Mouse (Mus musculus): ENCODE results near the gene Srrm3.

Gene Srrm3

GRCm38 (mm10) chr5:135822316-135822944, 15.7 kb downstream of the Srrm3 start:
- DNase-seq (ENCODE audit: low spot score): no peak

- no peak for DNase-seq (ENCODE audit: low spot score)
Observed at GRCm38 (mm10) chr5:135824517-135824916, 17.8 kb downstream of the Srrm3 start.

DNA sequence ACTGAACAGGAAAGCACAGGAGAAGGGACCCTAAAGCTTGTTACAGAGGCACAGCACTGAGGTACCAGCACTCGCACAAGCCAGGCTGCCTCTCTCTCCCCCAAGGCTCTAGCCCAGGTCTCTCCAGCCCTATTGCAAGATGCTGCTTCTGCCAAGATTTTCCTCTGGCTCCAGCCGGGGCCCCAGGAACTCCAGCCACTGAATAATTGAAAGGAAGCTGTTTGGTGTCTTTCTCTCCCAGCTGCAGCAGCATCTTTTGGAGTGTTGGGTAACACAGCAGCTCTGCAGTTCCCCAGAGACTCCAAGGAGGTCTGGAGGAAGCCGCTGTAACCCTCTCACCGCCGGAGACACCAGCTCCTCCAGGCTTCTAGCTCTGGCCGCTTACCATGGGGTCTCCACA, 19.5 kb downstream of the Srrm3 start:
- DNase-seq (ENCODE audit: low spot score): no peak

DNA sequence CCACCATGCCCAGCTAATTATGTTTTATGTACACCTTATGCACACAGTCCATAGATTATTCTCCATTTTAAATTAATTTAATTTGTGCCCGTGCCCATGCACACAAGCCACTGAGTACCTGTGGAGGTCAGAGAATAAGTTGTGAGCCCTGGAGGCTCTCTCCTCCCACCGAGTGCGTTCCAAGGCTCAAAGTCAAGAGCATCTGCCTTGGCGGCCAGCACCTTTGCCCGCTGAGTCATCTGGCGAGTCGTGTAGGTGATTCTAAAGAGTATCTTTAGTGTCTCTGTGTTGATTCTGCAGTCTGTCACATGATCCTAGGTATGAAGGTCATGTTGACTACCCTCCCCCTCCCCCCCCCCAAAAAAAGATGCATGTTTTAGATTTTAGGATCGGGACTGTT, 22.7 kb downstream of the Srrm3 start:
- no peak for DNase-seq (ENCODE audit: low spot score)

- DNase-seq (ENCODE audit: low spot score): no peak
Observed at GRCm38 (mm10) chr5:135832729-135833128, 26.0 kb downstream of the Srrm3 start.

DNA sequence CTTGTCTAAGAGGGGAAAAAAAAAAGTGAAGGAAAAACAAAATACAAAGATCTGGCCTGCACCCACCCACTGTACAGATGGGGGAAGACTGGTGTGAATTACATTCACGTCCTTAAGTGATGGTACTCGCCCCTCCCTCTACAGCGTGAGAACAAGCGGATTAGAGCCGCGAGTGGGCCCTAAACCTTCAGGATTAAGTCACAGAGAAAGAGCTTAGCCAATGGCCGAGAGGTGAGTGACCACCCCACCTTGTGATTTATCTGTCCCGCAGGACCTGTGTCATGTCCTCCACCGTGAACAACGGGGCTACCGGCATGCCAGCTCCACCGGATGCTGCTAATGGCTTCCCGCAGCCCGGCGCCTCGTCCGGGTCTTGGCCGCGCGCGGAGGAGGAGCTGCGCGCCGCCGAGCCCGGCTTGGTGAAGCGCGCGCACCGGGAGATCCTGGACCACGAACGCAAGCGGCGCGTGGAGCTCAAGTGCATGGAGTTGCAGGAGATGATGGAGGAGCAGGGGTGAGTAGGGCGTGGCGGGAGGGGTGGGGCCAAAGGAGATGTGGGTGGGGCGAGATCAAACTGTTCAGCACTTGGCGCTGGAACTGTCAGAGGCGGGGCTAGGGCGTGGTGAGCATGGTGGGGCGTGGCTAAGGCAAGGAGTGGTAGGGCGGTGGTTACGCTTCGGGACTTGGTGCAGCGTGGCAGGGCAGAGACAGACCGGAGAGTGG, 28.2 kb downstream of the Srrm3 start:
- DNase-seq (ENCODE audit: low spot score): peak; percentile 10

DNA sequence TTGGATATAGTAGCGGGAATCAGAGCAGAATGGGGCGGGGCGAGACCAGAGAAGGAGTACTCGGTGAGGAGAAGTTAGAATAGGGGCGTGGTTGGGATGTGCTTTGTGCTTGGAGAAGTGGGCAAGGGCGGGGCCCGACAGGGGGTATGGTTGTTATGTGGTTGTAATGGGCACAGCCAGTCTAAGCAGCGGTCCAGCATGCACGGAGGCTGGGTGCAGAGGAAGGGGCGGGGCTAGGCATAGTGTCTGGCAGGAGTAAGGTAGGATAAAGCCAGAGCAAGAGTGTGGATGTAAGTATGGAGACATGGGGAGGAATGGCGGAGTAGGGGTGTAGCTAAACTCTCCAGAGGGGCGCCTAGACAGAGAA, 28.8 kb downstream of the Srrm3 start:
- DNase-seq (ENCODE audit: low spot score): no peak

- no peak for DNase-seq (ENCODE audit: low spot score)
Observed at GRCm38 (mm10) chr5:135835981-135836380, 29.3 kb downstream of the Srrm3 start.

GRCm38 (mm10) chr5:135841651-135842050, 35.0 kb downstream of the Srrm3 start:
- DNase-seq (ENCODE audit: low spot score): no peak

DNA sequence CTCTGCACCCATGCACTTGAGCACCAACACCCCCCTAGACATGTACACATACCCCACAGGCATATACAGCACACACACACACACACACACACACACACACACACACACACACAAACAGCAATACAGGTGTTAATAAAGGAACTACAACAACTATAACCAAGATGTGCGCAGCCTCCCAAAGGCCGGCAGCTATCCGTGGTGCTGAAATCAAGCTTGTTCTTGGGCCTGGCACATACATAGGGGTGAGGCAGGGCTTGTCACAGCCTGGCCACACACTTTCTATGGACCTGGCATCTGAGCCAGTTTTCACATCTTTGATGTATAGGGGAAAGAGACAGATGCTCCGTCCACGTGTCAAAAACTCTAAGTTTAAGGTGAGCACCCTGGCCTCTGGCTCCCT, 36.7 kb downstream of the Srrm3 start:
- no peak for DNase-seq (ENCODE audit: low spot score)

DNA sequence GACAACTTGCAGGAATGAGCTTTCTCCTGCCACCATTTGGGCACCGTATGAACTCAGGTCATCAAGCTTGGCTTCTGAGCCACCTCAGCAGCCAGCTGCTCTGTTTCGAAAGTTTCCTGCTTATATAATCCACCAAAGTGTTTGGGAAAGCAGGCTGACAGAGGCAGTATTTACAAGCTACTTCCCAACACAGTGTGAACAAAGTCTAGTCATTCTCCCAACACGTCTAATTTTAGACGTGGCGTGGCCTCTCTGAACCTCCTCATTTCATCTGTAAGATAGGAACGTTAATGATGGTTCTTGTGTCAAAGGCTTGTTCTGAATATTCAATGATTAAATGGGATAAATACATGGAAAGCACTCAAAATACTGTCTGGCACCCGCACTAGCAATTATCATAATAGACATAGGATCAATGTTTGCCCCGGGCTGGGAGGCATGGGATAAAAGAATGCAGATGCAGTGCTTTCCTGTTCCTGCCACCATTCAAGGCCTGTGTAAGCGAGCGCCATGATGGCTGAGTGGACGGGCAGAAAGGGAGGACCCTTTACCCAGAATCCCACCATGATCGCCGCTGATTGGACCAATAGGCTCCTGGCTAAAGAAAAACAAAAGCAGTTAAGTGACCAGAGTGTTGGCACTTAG, 39.1 kb downstream of the Srrm3 start:
- no peak for DNase-seq (ENCODE audit: low spot score)

DNA sequence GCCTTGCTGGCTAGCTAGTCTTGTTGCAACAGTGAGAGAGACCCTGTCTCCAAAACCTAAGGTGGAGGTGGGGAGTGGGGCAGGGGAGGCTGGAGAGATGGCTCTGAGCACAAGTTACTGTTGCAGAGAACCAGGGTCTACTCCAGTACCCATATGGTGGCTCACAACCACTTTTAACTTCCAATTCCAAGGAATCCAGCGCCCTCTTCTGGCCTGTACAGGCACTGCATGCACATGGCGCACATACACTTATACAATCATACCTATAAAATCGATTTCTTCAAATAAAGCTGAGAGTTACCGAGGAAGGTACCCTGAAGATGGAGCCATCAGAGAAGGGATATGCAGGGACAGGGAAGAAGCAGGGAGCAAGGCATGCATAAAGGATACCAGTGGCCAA, 40.8 kb downstream of the Srrm3 start:
- DNase-seq (ENCODE audit: low spot score): no peak

GRCm38 (mm10) chr5:135847881-135848280, 41.2 kb downstream of the Srrm3 start:
- no peak for DNase-seq (ENCODE audit: low spot score)

DNA sequence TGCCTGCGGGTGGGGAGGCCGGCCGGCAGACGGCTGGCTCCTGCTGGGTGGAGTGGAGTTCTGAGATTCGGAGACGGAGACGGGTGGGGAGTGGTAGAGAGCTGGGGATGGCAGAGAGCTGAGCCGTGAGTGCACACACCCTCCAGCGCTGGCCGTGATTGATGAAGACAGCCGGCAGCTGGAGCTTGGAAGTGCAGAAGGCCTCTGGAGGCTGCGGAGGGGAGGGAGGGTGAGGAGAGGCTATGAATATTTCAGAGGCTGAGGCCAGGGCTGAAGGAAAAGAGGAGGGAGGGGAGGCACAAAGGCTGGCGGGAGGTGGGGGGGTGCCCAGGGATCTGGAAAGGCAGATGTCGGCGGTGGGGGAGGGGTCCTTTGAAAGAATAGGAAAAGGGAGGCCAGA, 44.3 kb downstream of the Srrm3 start:
- DNase-seq (ENCODE audit: low spot score): no peak

- no peak for DNase-seq (ENCODE audit: low spot score)
Observed at GRCm38 (mm10) chr5:135851481-135851880, 44.8 kb downstream of the Srrm3 start.

GRCm38 (mm10) chr5:135852421-135852820, 45.7 kb downstream of the Srrm3 start:
- DNase-seq (ENCODE audit: low spot score): no peak

DNA sequence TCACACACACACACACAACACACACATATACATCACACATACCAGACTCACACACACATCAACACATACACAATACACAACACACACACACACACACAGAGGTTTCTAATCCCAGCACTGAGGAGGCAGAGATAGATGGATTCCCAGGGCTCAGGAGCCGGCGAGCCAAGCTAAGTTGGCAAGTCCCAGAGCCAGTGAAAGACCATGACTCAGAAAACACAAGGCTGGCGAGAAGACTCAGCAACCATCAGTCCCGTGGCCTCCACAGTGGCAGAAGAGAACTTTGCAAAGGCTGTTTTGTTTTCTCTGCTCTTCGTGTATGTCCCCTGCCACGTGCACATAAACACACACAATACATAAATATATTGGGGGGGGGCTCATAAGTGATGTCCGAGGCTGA, 47.0 kb downstream of the Srrm3 start:
- DNase-seq (ENCODE audit: low spot score): no peak

- DNase-seq (ENCODE audit: low spot score): peak; percentile 53
Observed at GRCm38 (mm10) chr5:135855156-135855555, 48.5 kb downstream of the Srrm3 start.

GRCm38 (mm10) chr5:135866662-135867061, 60.0 kb downstream of the Srrm3 start:
- DNase-seq (ENCODE audit: low spot score): no peak

- no peak for DNase-seq (ENCODE audit: low spot score)
Observed at GRCm38 (mm10) chr5:135867637-135868593, 61.2 kb downstream of the Srrm3 start.

DNA sequence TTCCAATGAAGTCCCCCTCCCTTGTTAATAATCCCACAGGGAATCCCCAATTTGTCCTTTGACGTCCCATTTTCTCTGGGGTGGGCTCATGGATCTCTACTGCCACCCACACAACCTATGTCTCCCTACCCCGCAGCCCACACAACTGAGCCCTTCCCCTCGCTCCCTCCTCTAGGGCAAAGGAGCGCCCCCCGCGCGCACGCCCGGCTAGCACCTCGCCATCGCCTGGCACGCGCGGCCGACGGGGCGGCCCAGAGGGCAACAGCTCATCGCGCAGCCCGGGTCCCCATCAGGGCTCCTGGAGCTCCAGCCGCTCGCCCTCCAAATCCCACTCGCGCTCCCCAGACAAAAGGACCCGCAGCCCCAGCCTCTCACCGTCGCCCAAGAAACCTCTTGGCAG, 62.0 kb downstream of the Srrm3 start:
- no peak for DNase-seq (ENCODE audit: low spot score)

DNA sequence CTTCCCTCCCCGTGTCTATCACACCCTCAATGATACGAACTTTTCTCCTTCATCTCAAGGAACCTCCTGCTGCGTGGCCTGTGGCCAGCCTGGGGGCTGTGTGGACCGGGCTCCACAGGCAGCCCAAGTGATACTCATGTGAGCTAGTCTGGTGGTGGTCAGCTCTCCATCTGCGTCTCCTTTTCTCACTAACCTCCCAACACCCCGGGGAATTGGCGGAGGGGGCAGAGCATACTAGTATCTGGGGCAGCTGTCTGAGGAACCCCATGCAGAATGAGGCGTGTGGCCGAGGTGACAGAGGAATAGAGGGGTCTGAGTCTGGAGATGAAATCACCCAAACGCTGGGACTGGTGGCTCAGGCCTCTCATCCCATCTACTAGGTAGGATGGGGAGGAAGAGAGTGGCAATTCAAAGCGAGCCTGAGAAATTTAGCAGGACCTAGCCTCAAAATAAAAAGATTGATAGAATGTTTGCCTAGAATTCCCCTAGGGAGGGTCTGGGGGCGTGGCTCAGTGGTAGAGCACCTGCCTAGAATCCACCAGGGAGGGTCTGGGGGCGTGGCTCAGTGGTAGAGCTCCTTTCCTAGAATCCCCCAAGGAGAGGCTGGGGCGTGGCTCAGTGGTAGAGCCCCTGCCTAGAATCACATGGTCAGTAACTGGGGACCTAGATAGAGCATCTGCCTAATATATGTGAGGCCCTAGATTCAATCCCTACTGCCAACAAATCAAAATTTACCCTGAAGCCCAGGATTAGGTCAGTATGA, 63.2 kb downstream of the Srrm3 start:
- DNase-seq (ENCODE audit: low spot score): no peak

Data from ovary, postnatal 10 days (tissue).